Mouse (Mus musculus): ENCODE measurements around the gene Fam83e. TPM values are rescaled to one million over a fixed set of nuclear protein-coding genes. Genes with fewer than 3 reads are reported as not detected.

The Fam83e gene
- polyA plus RNA-seq, 1 experiment, result 0.18 TPM

DNA sequence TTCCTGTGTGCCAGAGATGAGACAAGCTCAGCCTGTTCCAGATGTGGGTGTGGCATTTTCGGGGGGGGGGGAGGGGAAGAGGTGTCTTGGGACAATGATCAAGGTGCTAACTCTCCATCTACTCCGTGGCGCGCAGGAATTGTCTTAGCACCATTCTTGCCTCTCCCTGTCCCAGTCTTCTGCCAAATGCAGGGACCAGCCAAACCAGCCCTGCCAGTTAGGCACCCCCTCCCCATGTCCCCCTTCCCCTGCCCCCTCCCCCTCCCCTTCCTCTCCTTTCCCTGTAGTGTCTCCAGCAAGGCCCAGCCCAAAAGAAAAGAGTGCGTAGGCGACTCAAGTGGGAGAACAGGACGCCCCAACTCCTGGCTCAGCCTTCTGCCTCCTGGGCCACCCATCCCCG lies 45.8 kb downstream of the Fam83e start:
- H3K36me3 ChIP-seq (ENCODE audit: control insufficient read depth, insufficient read depth), result no peaks in the 10 kb centered on the region
- no peak overlapping the region for H3K4me2 ChIP-seq (ENCODE audit: low read depth)
- H3K27me3 ChIP-seq (ENCODE audit: control insufficient read depth, insufficient read depth, insufficient read length), result no peaks in the 10 kb centered on the region
- no peak overlapping the region for H3ac ChIP-seq (ENCODE audit: control insufficient read depth, insufficient read length)
- H3K79me2 ChIP-seq (ENCODE audit: control insufficient read depth, insufficient read depth), result no peaks in the 10 kb centered on the region
- no peak overlapping the region for H3K4me3 ChIP-seq
- no peak for TF ChIP-seq E2F4 (IDR thresholded peaks at IDR 0.05; ENCODE audit: insufficient read depth)
- TF ChIP-seq MYOG (IDR thresholded peaks at IDR 0.05; ENCODE audit: control insufficient read depth in 1 of 3, insufficient read depth in 1 of 3, insufficient read length in 2 of 3, low read depth in 2 of 3), result no peak
- no peak for TF ChIP-seq SRF (IDR thresholded peaks at IDR 0.05; ENCODE audit: control insufficient read depth, insufficient read length, low read depth)
- TF ChIP-seq POLR2AphosphoS2 (IDR thresholded peaks at IDR 0.05; ENCODE audit: insufficient read length, low read depth), result no peak
- TF ChIP-seq MYOD1 (IDR thresholded peaks at IDR 0.05; ENCODE audit: control insufficient read depth in 1 of 3, insufficient read length in 2 of 3, low read depth in 2 of 3), result no peak
- TF ChIP-seq POLR2A (IDR thresholded peaks at IDR 0.05; ENCODE audit: insufficient read length, low read depth), result no peak
- no peak for TF ChIP-seq MAX (IDR thresholded peaks at IDR 0.05; ENCODE audit: low read depth)
- no peak for TF ChIP-seq USF1 (IDR thresholded peaks at IDR 0.05; ENCODE audit: low read depth)
- TF ChIP-seq CEBPB (IDR thresholded peaks at IDR 0.05; ENCODE audit: insufficient read depth, poor library complexity, severe bottlenecking), result no peak
- TF ChIP-seq TCF12 (IDR thresholded peaks at IDR 0.05; ENCODE audit: insufficient read depth, poor library complexity, severe bottlenecking), result no peak

DNA sequence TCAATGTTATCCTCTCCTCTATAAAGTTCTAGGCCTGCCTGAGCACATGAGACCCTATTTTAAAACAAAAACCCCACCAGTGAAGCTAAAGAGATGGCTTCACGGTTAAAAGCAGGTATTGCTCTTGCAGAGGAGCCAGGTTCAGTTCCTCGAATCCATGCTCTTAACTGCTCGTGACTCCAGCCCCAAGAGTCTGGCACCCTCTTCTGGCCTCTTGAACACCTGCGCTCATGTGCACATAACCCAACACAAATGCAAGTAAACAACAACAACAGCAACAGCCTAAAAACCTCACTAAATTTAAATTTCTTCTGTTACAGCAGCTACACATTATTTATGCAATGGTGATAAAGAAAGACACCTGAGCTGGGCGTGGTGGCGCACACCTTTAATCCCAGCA lies 46.5 kb downstream of the Fam83e start:
- no peak overlapping the region for H3K4me2 ChIP-seq (ENCODE audit: low read depth)
- no peak overlapping the region for H3ac ChIP-seq (ENCODE audit: control insufficient read depth, insufficient read length)
- no peaks in the 10 kb centered on the region for H3K27me3 ChIP-seq (ENCODE audit: control insufficient read depth, insufficient read depth, insufficient read length)
- no peaks in the 10 kb centered on the region for H3K36me3 ChIP-seq (ENCODE audit: control insufficient read depth, insufficient read depth)
- no peak overlapping the region for H3K4me3 ChIP-seq
- H3K79me2 ChIP-seq (ENCODE audit: control insufficient read depth, insufficient read depth), result no peaks in the 10 kb centered on the region
- TF ChIP-seq USF1 (IDR thresholded peaks at IDR 0.05; ENCODE audit: low read depth) (no peak), TCF3 (IDR thresholded peaks at IDR 0.05; ENCODE audit: insufficient read length, low read depth) (no peak), MYOG (IDR thresholded peaks at IDR 0.05; ENCODE audit: control insufficient read depth in 1 of 3, insufficient read depth in 1 of 3, insufficient read length in 2 of 3, low read depth in 2 of 3) (no peak), MAX (IDR thresholded peaks at IDR 0.05; ENCODE audit: low read depth) (no peak), TCF12 (IDR thresholded peaks at IDR 0.05; ENCODE audit: insufficient read depth, poor library complexity, severe bottlenecking) (no peak), SRF (IDR thresholded peaks at IDR 0.05; ENCODE audit: control insufficient read depth, insufficient read length, low read depth) (no peak), MYOD1 (IDR thresholded peaks at IDR 0.05; ENCODE audit: control insufficient read depth in 1 of 3, insufficient read length in 2 of 3, low read depth in 2 of 3) (no peak), CEBPB (IDR thresholded peaks at IDR 0.05; ENCODE audit: insufficient read depth, poor library complexity, severe bottlenecking) (no peak), REST (IDR thresholded peaks at IDR 0.05; ENCODE audit: insufficient read depth, insufficient read length) (no peak), E2F4 (IDR thresholded peaks at IDR 0.05; ENCODE audit: insufficient read depth) (no peak), POLR2A (IDR thresholded peaks at IDR 0.05; ENCODE audit: insufficient read length, low read depth) (no peak), POLR2AphosphoS2 (IDR thresholded peaks at IDR 0.05; ENCODE audit: insufficient read length, low read depth) (no peak)

DNA sequence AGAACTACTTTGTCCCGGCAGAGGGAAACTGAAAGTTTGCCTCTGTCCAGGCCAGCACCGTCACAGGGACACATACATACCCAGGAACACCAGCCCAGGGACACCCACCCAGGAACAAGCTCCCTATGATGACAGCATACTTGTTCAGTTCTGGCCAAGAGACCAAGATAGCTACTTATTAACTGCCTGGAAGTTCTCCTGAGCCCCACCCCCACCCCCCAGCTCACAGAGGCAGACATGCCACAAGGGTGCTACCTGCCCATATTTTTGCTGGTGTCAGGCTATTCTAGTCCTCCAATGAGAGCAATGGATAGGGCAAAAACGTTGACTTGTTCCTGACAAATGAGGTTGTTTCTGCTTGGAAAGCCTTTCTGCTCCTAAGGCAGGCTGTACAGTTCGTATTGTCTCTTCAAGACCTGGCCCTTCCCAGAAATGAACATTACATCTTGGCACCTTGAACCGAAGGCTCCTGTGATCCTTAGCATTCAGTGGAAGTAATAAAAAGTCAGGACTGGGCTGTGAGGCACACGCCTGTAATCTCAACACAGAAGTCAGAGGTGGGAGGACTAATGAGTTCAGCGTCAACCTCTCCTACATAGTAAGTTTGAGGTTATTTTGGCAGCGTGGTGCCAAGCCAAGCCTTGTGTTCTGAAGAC lies 49.5 kb downstream of the Fam83e start:
- Histone ChIP-seq H3K79me2 (ENCODE audit: control insufficient read depth, insufficient read depth) (no peaks in the 10 kb centered on the region), H3K4me2 (ENCODE audit: low read depth) (peak overlapping the region; percentile 21), H3K36me3 (ENCODE audit: control insufficient read depth, insufficient read depth) (no peaks in the 10 kb centered on the region), H3K4me3 (no peak overlapping the region), H3K27me3 (ENCODE audit: control insufficient read depth, insufficient read depth, insufficient read length) (peaks cover 18% of the 10 kb centered on the region), H3ac (ENCODE audit: control insufficient read depth, insufficient read length) (no peak overlapping the region)
- TF ChIP-seq SRF (IDR thresholded peaks at IDR 0.05; ENCODE audit: control insufficient read depth, insufficient read length, low read depth) (no peak), MYOG (IDR thresholded peaks at IDR 0.05; ENCODE audit: control insufficient read depth in 1 of 3, insufficient read depth in 1 of 3, insufficient read length in 2 of 3, low read depth in 2 of 3) (no peak)

DNA sequence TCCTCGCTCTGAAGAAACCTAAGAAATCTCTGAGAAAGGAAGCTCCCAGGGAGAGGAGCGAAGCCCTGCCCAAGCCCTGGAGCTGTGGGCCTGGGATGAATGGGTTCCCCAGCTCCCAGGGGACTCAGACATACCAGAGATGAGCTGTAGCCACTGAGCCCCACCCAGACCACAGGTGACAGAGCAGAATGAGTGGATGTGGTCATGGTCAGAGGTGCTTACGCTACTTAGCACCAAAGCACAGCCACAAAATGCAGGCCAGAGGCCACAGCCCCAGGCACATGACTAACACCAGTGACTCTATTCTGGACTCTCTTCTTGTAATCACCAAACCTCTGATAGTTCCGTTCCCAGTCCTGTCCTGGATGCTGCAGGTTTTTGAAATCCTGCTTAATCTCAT lies 50.1 kb downstream of the Fam83e start:
- H3K4me2 ChIP-seq (ENCODE audit: low read depth), result peak overlapping the region; percentile 21
- H3K36me3 ChIP-seq (ENCODE audit: control insufficient read depth, insufficient read depth), result no peaks in the 10 kb centered on the region
- H3K27me3 ChIP-seq (ENCODE audit: control insufficient read depth, insufficient read depth, insufficient read length), result peaks cover 18% of the 10 kb centered on the region
- H3K4me3 ChIP-seq, result no peak overlapping the region
- H3K79me2 ChIP-seq (ENCODE audit: control insufficient read depth, insufficient read depth), result no peaks in the 10 kb centered on the region
- TF ChIP-seq MYOG (IDR thresholded peaks at IDR 0.05; ENCODE audit: control insufficient read depth in 1 of 3, insufficient read depth in 1 of 3, insufficient read length in 2 of 3, low read depth in 2 of 3) (peak in 1 of 3 experiments; percentile 63), MYOD1 (IDR thresholded peaks at IDR 0.05; ENCODE audit: control insufficient read depth in 1 of 3, insufficient read length in 2 of 3, low read depth in 2 of 3) (peak in 2 of 3 experiments; percentile 10 to 68), USF1 (IDR thresholded peaks at IDR 0.05; ENCODE audit: low read depth) (no peak)
- no peak overlapping the region for H3ac ChIP-seq (ENCODE audit: control insufficient read depth, insufficient read length)

DNA sequence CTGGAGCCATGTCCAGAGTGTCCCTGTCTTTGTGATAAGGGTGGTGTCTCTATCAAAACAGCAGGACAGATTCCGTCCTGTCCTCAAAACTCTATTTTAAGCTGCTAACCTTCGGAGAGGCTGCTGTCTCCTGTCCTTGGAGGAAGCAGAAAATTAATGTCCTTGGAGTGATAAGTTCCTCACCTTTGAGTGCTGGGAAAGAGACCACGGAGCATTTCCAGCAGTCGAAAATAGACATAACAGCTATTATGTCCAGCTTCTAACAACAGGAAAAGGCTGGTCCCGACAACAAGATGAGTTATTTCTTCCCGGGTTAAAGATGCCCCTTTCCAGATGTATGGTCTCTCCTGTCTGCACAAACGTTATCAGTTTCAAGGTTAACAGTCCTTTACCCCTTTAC lies 54.2 kb downstream of the Fam83e start:
- no peak overlapping the region for H3K4me3 ChIP-seq
- H3ac ChIP-seq (ENCODE audit: control insufficient read depth, insufficient read length), result no peak overlapping the region
- no peaks in the 10 kb centered on the region for H3K79me2 ChIP-seq (ENCODE audit: control insufficient read depth, insufficient read depth)
- no peak overlapping the region for H3K4me2 ChIP-seq (ENCODE audit: low read depth)
- no peaks in the 10 kb centered on the region for H3K36me3 ChIP-seq (ENCODE audit: control insufficient read depth, insufficient read depth)
- H3K27me3 ChIP-seq (ENCODE audit: control insufficient read depth, insufficient read depth, insufficient read length), result peaks cover 18% of the 10 kb centered on the region
- no peak for TF ChIP-seq MYOG (IDR thresholded peaks at IDR 0.05; ENCODE audit: control insufficient read depth in 1 of 3, insufficient read depth in 1 of 3, insufficient read length in 2 of 3, low read depth in 2 of 3)

Other genes starting within 250 kb of the Fam83e start
- 0.06 TPM for gene Tulp2, start 239.3 kb upstream of the Fam83e start, polyA plus RNA-seq (2012; fragmentation: generic; extraction: Trizol)
- gene Gm45808, start 234.4 kb upstream of the Fam83e start, polyA plus RNA-seq (2012; fragmentation: generic; extraction: Trizol), result not detected
- 0.13 TPM for gene Dhdh, start 232.4 kb upstream of the Fam83e start, polyA plus RNA-seq (2012; fragmentation: generic; extraction: Trizol)
- gene Nucb1, start 210.8 kb upstream of the Fam83e start, polyA plus RNA-seq (2012; fragmentation: generic; extraction: Trizol), result 135 TPM
- gene Ppp1r15a, start 194.9 kb upstream of the Fam83e start, polyA plus RNA-seq (2012; fragmentation: generic; extraction: Trizol), result 306 TPM
- 2.6 TPM for gene Plekha4, start 194.9 kb upstream of the Fam83e start, polyA plus RNA-seq (2012; fragmentation: generic; extraction: Trizol)
- gene Hsd17b14, start 166.3 kb upstream of the Fam83e start, polyA plus RNA-seq (2012; fragmentation: generic; extraction: Trizol), result 1.9 TPM
- 54.1 TPM for gene Bcat2, start 151.1 kb upstream of the Fam83e start, polyA plus RNA-seq (2012; fragmentation: generic; extraction: Trizol)
- 486 TPM for gene Fgf21, start 105.7 kb upstream of the Fam83e start, polyA plus RNA-seq (2012; fragmentation: generic; extraction: Trizol)
- gene Fut1, start 103.9 kb upstream of the Fam83e start, polyA plus RNA-seq (2012; fragmentation: generic; extraction: Trizol), result 3.8 TPM
- not detected for gene Izumo1, start 99.4 kb upstream of the Fam83e start, polyA plus RNA-seq (2012; fragmentation: generic; extraction: Trizol)
- 0.40 TPM for gene Rasip1, start 93.7 kb upstream of the Fam83e start, polyA plus RNA-seq (2012; fragmentation: generic; extraction: Trizol)
- gene Mamstr, start 81.2 kb upstream of the Fam83e start, polyA plus RNA-seq (2012; fragmentation: generic; extraction: Trizol), result 12.5 TPM
- 0.41 TPM for gene Fut2, start 54.8 kb upstream of the Fam83e start, polyA plus RNA-seq (2012; fragmentation: generic; extraction: Trizol)
- 3.6 TPM for gene Ntn5, start 37.2 kb upstream of the Fam83e start, polyA plus RNA-seq (2012; fragmentation: generic; extraction: Trizol)
- 0.41 TPM for gene Sec1, start 26.8 kb upstream of the Fam83e start, polyA plus RNA-seq (2012; fragmentation: generic; extraction: Trizol)
- gene Car11, start 21.4 kb upstream of the Fam83e start, polyA plus RNA-seq (2012; fragmentation: generic; extraction: Trizol), result 3.6 TPM
- gene Dbp, start 16.1 kb upstream of the Fam83e start, polyA plus RNA-seq (2012; fragmentation: generic; extraction: Trizol), result 26.2 TPM
- gene Rpl18, start 5.8 kb upstream of the Fam83e start, polyA plus RNA-seq (2012; fragmentation: generic; extraction: Trizol), result 3,224 TPM
- gene Sphk2, start 3.2 kb upstream of the Fam83e start, polyA plus RNA-seq (2012; fragmentation: generic; extraction: Trizol), result 22.8 TPM
- gene Spaca4, start 4.6 kb downstream of the Fam83e start, polyA plus RNA-seq (2012; fragmentation: generic; extraction: Trizol), result not detected
- gene Lmtk3, start 62.5 kb downstream of the Fam83e start, polyA plus RNA-seq (2012; fragmentation: generic; extraction: Trizol), result 0.11 TPM
- 0.47 TPM for gene Sult2b1, start 63.5 kb downstream of the Fam83e start, polyA plus RNA-seq (2012; fragmentation: generic; extraction: Trizol)
- 145 TPM for gene Cyth2, start 93.4 kb downstream of the Fam83e start, polyA plus RNA-seq (2012; fragmentation: generic; extraction: Trizol)
- 0.05 TPM for gene Kcnj14, start 103.6 kb downstream of the Fam83e start, polyA plus RNA-seq (2012; fragmentation: generic; extraction: Trizol)
- 36.2 TPM for gene Grwd1, start 109.7 kb downstream of the Fam83e start, polyA plus RNA-seq (2012; fragmentation: generic; extraction: Trizol)
- 132 TPM for gene Kdelr1, start 151.6 kb downstream of the Fam83e start, polyA plus RNA-seq (2012; fragmentation: generic; extraction: Trizol)
- gene Grin2d, start 157.2 kb downstream of the Fam83e start, polyA plus RNA-seq (2012; fragmentation: generic; extraction: Trizol), result 0.65 TPM
- 0.23 TPM for gene Syngr4, start 175.5 kb downstream of the Fam83e start, polyA plus RNA-seq (2012; fragmentation: generic; extraction: Trizol)
- gene Tmem143, start 175.7 kb downstream of the Fam83e start, polyA plus RNA-seq (2012; fragmentation: generic; extraction: Trizol), result 26.9 TPM
- gene Emp3, start 200.2 kb downstream of the Fam83e start, polyA plus RNA-seq (2012; fragmentation: generic; extraction: Trizol), result 409 TPM
- 1.0 TPM for gene Ccdc114, start 202.9 kb downstream of the Fam83e start, polyA plus RNA-seq (2012; fragmentation: generic; extraction: Trizol)

All from myocyte (in vitro differentiated cells).